Mouse (Mus musculus) hindbrain, embryonic 16.5 days (tissue): ENCODE results near the gene Cd40. TPM values are rescaled to one million over a fixed set of nuclear protein-coding genes. Genes with fewer than 3 reads are reported as not detected.

Source experiments
- ATAC-seq: fragments of 200-750 bp; cut with Nextera tagmentation; 2 replicates; pipeline ENCODE4 v1.8.0; 2017; ENCODE audit warnings: moderate TSS enrichment, moderate library complexity
- H3K27ac ChIP-seq: fragments of 300-500 bp; sonication (generic); 2 replicates; pipeline ENCODE4 v1.5.1; 2014; ENCODE audit warnings: low read depth, mild to moderate bottlenecking, control low read depth, low read length, moderate library complexity
- H3K27me3 ChIP-seq: fragments of 300-500 bp; sonication (generic); replicated peaks from 2 replicates; pipeline ENCODE4 v1.6.1; 2014; ENCODE audit warnings: low read length; ENCODE audit not compliant: control insufficient read depth, insufficient read depth
- H3K36me3 ChIP-seq: fragments of 300-500 bp; sonication (generic); 2 replicates; pipeline ENCODE4 v1.6.1; 2014; ENCODE audit warnings: mild to moderate bottlenecking, low read length, moderate library complexity, mixed read lengths; ENCODE audit not compliant: control insufficient read depth, insufficient read depth
- H3K4me1 ChIP-seq: fragments of 300-500 bp; sonication (generic); 2 replicates; pipeline ENCODE4 v1.6.1; 2014; ENCODE audit warnings: low read depth, low read length; ENCODE audit not compliant: control insufficient read depth, insufficient read depth
- H3K4me2 ChIP-seq: fragments of 300-500 bp; sonication (generic); 2 replicates; pipeline ENCODE4 v1.6.1; 2014; ENCODE audit warnings: mild to moderate bottlenecking, low read length, control low read depth, moderate library complexity
- H3K4me3 ChIP-seq: fragments of 300-500 bp; sonication (generic); 2 replicates; pipeline ENCODE4 v1.5.1; 2014; ENCODE audit warnings: mild to moderate bottlenecking, low read length, control low read depth, moderate library complexity
- H3K9ac ChIP-seq: fragments of 300-500 bp; sonication (generic); 2 replicates; pipeline ENCODE4 v1.6.1; 2014; ENCODE audit warnings: low read depth, mild to moderate bottlenecking, control low read depth, low read length, moderate library complexity
- H3K9me3 ChIP-seq: fragments of 300-500 bp; sonication (generic); 2 replicates; pipeline ENCODE4 v1.6.1; 2014; ENCODE audit warnings: mild to moderate bottlenecking, low read length, moderate library complexity; ENCODE audit not compliant: control insufficient read depth
- WGBS: fragments of 180-500 bp; shearing (Covaris S2); extraction: QIAGEN DNeasy Blood & Tissue Kit; methylation state at CpG from one replicate; pipeline ENCODE4 v1.1.7; 2014; 5-methylcytosine and 5-hydroxymethylcytosine counted together
- polyA plus RNA-seq: library from polyadenylated mRNA; unstranded; fragments of >200 nt; fragmentation: Nextera tagmentation; extraction: Ambion mirVana; gene quantifications from 2 replicates; pipeline ENCODE4 v1.2.1, GENCODE M21; 2015

Gene Cd40
- polyA plus RNA-seq, 1 experiment from 2014 or later = 6.1 TPM

GRCm38 (mm10) chr2:165070096-165070816 is 14.8 kb downstream of the Cd40 start:
- Histone ChIP-seq H3K36me3 (no peaks in the 10 kb centered on the region), H3K4me1 (peaks cover 27% of the 10 kb centered on the region), H3K9me3 (no peaks in the 10 kb centered on the region), H3K9ac (peak overlapping the region; percentile 18; the same call in 1 of the 2 replicates), H3K4me3 (no peak overlapping the region; the same call in 1 of the 2 replicates), H3K27ac (no peak overlapping the region), H3K4me2 (peak overlapping the region; percentile 46), H3K27me3 (peaks cover 7% of the 10 kb centered on the region)
- 21% methylated on average over 23 of the region's 23 CpGs for WGBS
- no peak; the same call in 1 of the 2 replicates for ATAC-seq

- H3K27me3 ChIP-seq = peaks cover 14% of the 10 kb centered on the region
- H3K4me2 ChIP-seq = peak overlapping the region; percentile 19; the same call in 1 of the 2 replicates
- ATAC-seq = no peak
- WGBS = 21% methylated on average over 9 of the region's 9 CpGs
- no peak overlapping the region; the same call in 1 of the 2 replicates for H3K9ac ChIP-seq
- no peaks in the 10 kb centered on the region for H3K36me3 ChIP-seq
- peaks cover 46% of the 10 kb centered on the region for H3K4me1 ChIP-seq
- no peaks in the 10 kb centered on the region for H3K9me3 ChIP-seq
- H3K27ac ChIP-seq = no peak overlapping the region; the same call in 1 of the 2 replicates
- no peak overlapping the region for H3K4me3 ChIP-seq
These were observed 18.0 kb downstream of the Cd40 start for GRCm38 (mm10) chr2:165073381-165073781.

- Histone ChIP-seq H3K4me2 (no peak overlapping the region), H3K27ac (peak overlapping the region; percentile 44), H3K9ac (no peak overlapping the region), H3K4me3 (no peak overlapping the region), H3K36me3 (no peaks in the 10 kb centered on the region), H3K9me3 (no peaks in the 10 kb centered on the region), H3K4me1 (peaks cover 46% of the 10 kb centered on the region), H3K27me3 (peaks cover 15% of the 10 kb centered on the region)
- peak; percentile 21; the same call in 1 of the 2 replicates for ATAC-seq
- 41% methylated on average over 11 of the region's 11 CpGs for WGBS
These were observed 18.9 kb downstream of the Cd40 start for GRCm38 (mm10) chr2:165074081-165074884.

- Histone ChIP-seq H3K4me1 (peaks cover 46% of the 10 kb centered on the region), H3K4me3 (no peak overlapping the region), H3K27ac (no peak overlapping the region), H3K27me3 (peaks cover 14% of the 10 kb centered on the region), H3K36me3 (no peaks in the 10 kb centered on the region), H3K4me2 (no peak overlapping the region), H3K9me3 (no peaks in the 10 kb centered on the region), H3K9ac (no peak overlapping the region)
- ATAC-seq = peak; percentile 47
- 38% methylated on average over 2 of the region's 2 CpGs for WGBS
These were observed 19.5 kb downstream of the Cd40 start for GRCm38 (mm10) chr2:165074937-165075336.

- H3K9ac ChIP-seq = 0 out of 2 replicates have a peak overlapping the region, but pooled peaks have one; percentile 8
- WGBS = 7% methylated on average over 9 of the region's 9 CpGs
These were observed 21.6 kb downstream of the Cd40 start for GRCm38 (mm10) chr2:165077055-165077454.

GRCm38 (mm10) chr2:165078045-165078444 is 22.6 kb downstream of the Cd40 start:
- Histone ChIP-seq H3K9ac (0 out of 2 replicates have a peak overlapping the region, but pooled peaks have one; percentile 18), H3K27ac (no peak overlapping the region), H3K4me3 (no peak overlapping the region), H3K9me3 (no peaks in the 10 kb centered on the region), H3K27me3 (peaks cover 25% of the 10 kb centered on the region), H3K36me3 (no peaks in the 10 kb centered on the region), H3K4me1 (peaks cover 37% of the 10 kb centered on the region), H3K4me2 (no peak overlapping the region)
- WGBS = 59% methylated on average over 8 of the region's 8 CpGs
- ATAC-seq = no peak

More at GRCm38 (mm10) chr2:165077055-165077454, 21.6 kb downstream of the Cd40 start:
- 0 out of 2 replicates have a peak overlapping the region, but pooled peaks have one; percentile 2 for H3K4me2 ChIP-seq
- H3K27me3 ChIP-seq = peaks cover 25% of the 10 kb centered on the region
- ATAC-seq = peak; percentile 67
- H3K4me1 ChIP-seq = peaks cover 38% of the 10 kb centered on the region
- H3K36me3 ChIP-seq = no peaks in the 10 kb centered on the region
- H3K9me3 ChIP-seq = no peaks in the 10 kb centered on the region
- no peak overlapping the region for H3K4me3 ChIP-seq
- no peak overlapping the region for H3K27ac ChIP-seq

GRCm38 (mm10) chr2:165078605-165079004 is 23.2 kb downstream of the Cd40 start:
- 22% methylated on average over 10 of the region's 10 CpGs for WGBS
- no peak overlapping the region for H3K27ac ChIP-seq
- no peak for ATAC-seq
- no peaks in the 10 kb centered on the region for H3K9me3 ChIP-seq
- H3K4me2 ChIP-seq = no peak overlapping the region
- no peak overlapping the region for H3K9ac ChIP-seq
- no peaks in the 10 kb centered on the region for H3K36me3 ChIP-seq
- H3K4me3 ChIP-seq = no peak overlapping the region
- peaks cover 31% of the 10 kb centered on the region for H3K4me1 ChIP-seq
- peaks cover 25% of the 10 kb centered on the region for H3K27me3 ChIP-seq

GRCm38 (mm10) chr2:165080657-165081056 is 25.2 kb downstream of the Cd40 start:
- Histone ChIP-seq H3K9ac (no peak overlapping the region), H3K9me3 (no peaks in the 10 kb centered on the region), H3K4me1 (peaks cover 20% of the 10 kb centered on the region), H3K4me2 (no peak overlapping the region), H3K27ac (no peak overlapping the region), H3K27me3 (peaks cover 21% of the 10 kb centered on the region), H3K4me3 (no peak overlapping the region), H3K36me3 (no peaks in the 10 kb centered on the region)
- 36% methylated on average over 9 of the region's 9 CpGs for WGBS
- no peak for ATAC-seq

- H3K27ac ChIP-seq = no peak overlapping the region
- no peaks in the 10 kb centered on the region for H3K9me3 ChIP-seq
- peaks cover 21% of the 10 kb centered on the region for H3K27me3 ChIP-seq
- peaks cover 17% of the 10 kb centered on the region for H3K4me1 ChIP-seq
- H3K9ac ChIP-seq = no peak overlapping the region
- no peaks in the 10 kb centered on the region for H3K36me3 ChIP-seq
- H3K4me2 ChIP-seq = no peak overlapping the region
- no peak overlapping the region for H3K4me3 ChIP-seq
- no peak for ATAC-seq
- 36% methylated on average over 7 of the region's 7 CpGs for WGBS
These were observed 25.8 kb downstream of the Cd40 start for GRCm38 (mm10) chr2:165081257-165081656.
